Comparison of ENCODE assay signal across 16 mouse cellular contexts in the genomic region with DNA sequence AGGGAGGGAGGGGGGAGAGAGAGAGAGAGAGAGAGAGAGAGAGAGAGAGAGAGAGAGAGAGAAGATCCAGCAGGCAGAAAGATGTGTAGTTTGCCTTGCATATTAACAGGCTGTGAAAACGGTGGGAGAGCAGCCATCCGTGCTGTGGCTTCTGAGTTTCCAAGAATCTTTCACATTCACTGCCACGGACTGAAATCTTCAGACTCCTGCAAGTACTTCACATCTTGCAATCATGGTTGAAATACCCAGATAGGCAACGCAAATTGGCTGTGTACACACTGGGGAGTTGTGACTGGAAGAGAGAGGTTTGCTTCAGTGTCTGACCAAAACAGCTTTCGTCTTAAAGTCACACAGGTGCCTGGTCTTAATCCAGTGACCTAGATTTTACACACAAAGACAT. TPM values are rescaled to one million over a fixed set of nuclear protein-coding genes. Genes with fewer than 3 reads are reported as not detected.
DNase-seq lines count a peak whose midpoint lies in the region; ATAC-seq and TF ChIP-seq lines count a peak whose summit lies in the region.
"Had no signal": no experiment of that assay in that cellular context is flagged by ENCODE, and none has a peak within 500 bp of the region (broad histone marks: within the 10 kb centered on the region; RNA-seq: fewer than 3 reads in every experiment).

No protein-coding gene starts in this region.

- H3K4me1 ChIP-seq in intestine, embryonic 14.5 days (replicated peaks; ENCODE audit: control insufficient read depth, insufficient read depth, low read length) = no peaks in the 10 kb centered on the region
- no peaks in the 10 kb centered on the region for H3K4me1 ChIP-seq in intestine, embryonic 15.5 days (replicated peaks)
- no peaks in the 10 kb centered on the region for H3K4me1 ChIP-seq in thymus, adult 2 months (replicated peaks; ENCODE audit: control insufficient read depth, insufficient read depth, low read length)

- H3K36me3 ChIP-seq in intestine, embryonic 14.5 days (ENCODE audit: control insufficient read depth, insufficient read depth, low read length) = no peaks in the 10 kb centered on the region
- H3K36me3 ChIP-seq in intestine, embryonic 15.5 days = no peaks in the 10 kb centered on the region
- H3K36me3 ChIP-seq in thymus, adult 2 months (ENCODE audit: control insufficient read depth, insufficient read depth, low read length) = no peaks in the 10 kb centered on the region
- H3K36me3 ChIP-seq: embryonic facial prominence, embryonic 10.5 days had no signal

- no peak overlapping the region for H3K9ac ChIP-seq in intestine, embryonic 14.5 days (ENCODE audit: low read length)
- H3K9ac ChIP-seq in intestine, embryonic 15.5 days = no peak overlapping the region
- H3K9ac ChIP-seq: heart, embryonic 13.5 days had no signal

- no peak overlapping the region for H3K4me3 ChIP-seq in intestine, embryonic 14.5 days (ENCODE audit: low read depth, low read length)
- no peak overlapping the region for H3K4me3 ChIP-seq in intestine, embryonic 15.5 days (replicated peaks)
- H3K4me3 ChIP-seq in thymus, adult 2 months (ENCODE audit: control insufficient read depth, insufficient read depth, low read length) = no peak overlapping the region

- DNase-seq in cerebellum, adult 9-11 months = peak; percentile 2
- DNase-seq in cerebellum, adult 8-10 months = no peak
- peak; percentile 41 for DNase-seq in intestine, embryonic 14.5 days (ENCODE audit: low spot score)
- DNase-seq in right cerebral cortex, adult 2 months (ENCODE audit: low spot score in 2 of 2) = peak; percentile 36 to 55
- no peak for DNase-seq in right cerebral cortex, adult 18-20 months
- DNase-seq in gastrocnemius, postnatal 10 days = no peak
- DNase-seq in thymus, adult 2 months = no peak
- DNase-seq: adrenal gland, adult 2 months; gastrocnemius, postnatal 36 days; layer of hippocampus, adult 9-11 months; spleen, adult 18-20 months had no signal

- H3K27ac ChIP-seq in intestine, embryonic 14.5 days (ENCODE audit: low read depth) = no peak overlapping the region
- H3K27ac ChIP-seq in intestine, embryonic 15.5 days = no peak overlapping the region
- no peak overlapping the region for H3K27ac ChIP-seq in thymus, adult 2 months (ENCODE audit: control insufficient read depth, insufficient read depth, low read length)
- H3K27ac ChIP-seq: embryonic facial prominence, embryonic 10.5 days; heart, embryonic 13.5 days; stomach, postnatal 0 days had no signal

- H3K27me3 ChIP-seq in intestine, embryonic 14.5 days (replicated peaks; ENCODE audit: control insufficient read depth, insufficient read depth, low read length) = peaks cover 23% of the 10 kb centered on the region
- 0 out of 2 replicates have a peak, but pooled peaks cover 3% of the 10 kb centered on the region for H3K27me3 ChIP-seq in intestine, embryonic 15.5 days (replicated peaks)
- no peaks in the 10 kb centered on the region for H3K27me3 ChIP-seq in thymus, adult 2 months (ENCODE audit: control insufficient read depth, insufficient read depth, low read length)

- TF ChIP-seq POLR2A in thymus, adult 2 months (IDR thresholded peaks at IDR 0.05; ENCODE audit: control insufficient read depth, extremely low read depth, insufficient read depth, low read length, poor library complexity) = no peak

- no peak for TF ChIP-seq CTCF in thymus, adult 2 months (IDR thresholded peaks at IDR 0.05; ENCODE audit: borderline replicate concordance, control insufficient read depth, extremely low read depth, insufficient read depth, low read length, poor library complexity)

- no peak overlapping the region for H3K4me2 ChIP-seq in intestine, embryonic 14.5 days (ENCODE audit: low read length)
- no peak overlapping the region for H3K4me2 ChIP-seq in intestine, embryonic 15.5 days (replicated peaks)
- H3K4me2 ChIP-seq: liver, embryonic 11.5 days had no signal

- H3K9me3 ChIP-seq in intestine, embryonic 14.5 days (ENCODE audit: control insufficient read depth, low read length) = no peaks in the 10 kb centered on the region
- H3K9me3 ChIP-seq in intestine, embryonic 15.5 days = no peaks in the 10 kb centered on the region
- H3K9me3 ChIP-seq: embryonic facial prominence, embryonic 10.5 days; heart, embryonic 13.5 days had no signal

- WGBS in intestine, embryonic 14.5 days = 62% methylated on average over 5 of the region's 5 CpGs
- WGBS in intestine, embryonic 15.5 days = 44% methylated on average over 5 of the region's 5 CpGs
- 64% methylated on average over 5 of the region's 5 CpGs for WGBS in thymus, adult 2 months

- ATAC-seq in intestine, embryonic 14.5 days (replicated peaks; ENCODE audit: low FRiP score, low TSS enrichment, low read depth) = no peak
- no peak for ATAC-seq in intestine, embryonic 15.5 days

RNA-seq across cellular contexts. Expression of a gene that starts 1.0 kb away (rescaled TPM):
- 3.7 and 4.0 TPM in 2 replicates for polyA plus RNA-seq in intestine, embryonic 14.5 days (2014; fragmentation: Nextera tagmentation; extraction: Ambion mirVana)
- 4.3 and 6.1 TPM in 2 replicates for polyA plus RNA-seq in intestine, embryonic 15.5 days (2015; fragmentation: Nextera tagmentation; extraction: Ambion mirVana)
- total RNA-seq in gastrocnemius, postnatal 10 days (2021) = 1 to 10 TPM; 7.9 to 8.2 TPM
- polyA plus RNA-seq in thymus, adult 2 months (2012; rRNA removed) = 2.7 and 4.2 TPM in 2 replicates

Comparison
In these comparisons a context has a peak if more than half of its experiments do, and no peak if none do; other contexts are left out.
1. DNase-seq: peak in cerebellum, adult 9-11 months (single experiment), intestine, embryonic 14.5 days (single experiment) and right cerebral cortex, adult 2 months (2 of 2); none in cerebellum, adult 8-10 months (single experiment), right cerebral cortex, adult 18-20 months (single experiment), gastrocnemius, postnatal 10 days (single experiment) and thymus, adult 2 months (single experiment).